Mouse (Mus musculus) brain, embryonic 14.5 days (tissue): Measurements from ENCODE around the gene Itpr1.

ENCODE experiments used
- CTCF ChIP-seq: fragments of 200-500 bp; IDR thresholded peaks from 2 replicates; pipeline ENCODE4 v1.5.1; 2012; ENCODE audit warnings: inconsistent platforms, mild to moderate bottlenecking, moderate library complexity, borderline replicate concordance; ENCODE audit not compliant: insufficient read depth, insufficient read length; ENCODE audit errors: extremely low read depth
- POLR2A ChIP-seq: fragments of 200-500 bp; IDR thresholded peaks from 2 replicates; pipeline ENCODE4 v1.6.1; 2012; ENCODE audit warnings: mild to moderate bottlenecking, inconsistent platforms, borderline replicate concordance; ENCODE audit not compliant: poor library complexity, insufficient read depth, insufficient read length, severe bottlenecking; ENCODE audit errors: extremely low read depth

- TF ChIP-seq CTCF (no peak), POLR2A (no peak)
Measured at GRCm38 (mm10) chr6:108390624-108391324, 177.9 kb downstream of the Itpr1 start.
